Mouse (Mus musculus) spleen, postnatal 4 days (tissue): Measurements from ENCODE around the gene Chd9.

Experiments used
- DNase-seq, 2 experiments: peaks; one replicate each; pipeline ENCODE4 v3.0.0; 2022; ENCODE audit warnings: low spot score in 2 of 2

Gene Chd9

DNA sequence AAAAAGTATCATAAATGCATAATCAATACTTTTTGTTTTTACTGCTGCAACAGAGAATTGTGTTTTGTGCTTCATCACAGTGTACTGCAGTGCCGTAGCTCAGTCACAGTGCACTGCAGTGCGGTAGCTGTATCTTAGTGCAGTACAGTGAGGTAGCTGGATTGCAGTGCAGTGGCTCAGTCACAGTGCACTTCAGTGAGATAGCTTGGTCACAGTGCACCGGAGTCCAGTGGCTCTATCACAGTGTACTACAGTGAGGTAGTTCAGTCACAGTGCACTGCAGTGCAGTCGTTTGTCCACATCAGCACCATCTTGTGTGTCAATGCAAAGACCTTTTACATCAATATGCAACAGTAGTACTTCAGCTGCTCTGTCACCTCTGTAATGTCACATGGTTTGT, 140.2 kb downstream of the Chd9 start:
- no peak for DNase-seq

DNA sequence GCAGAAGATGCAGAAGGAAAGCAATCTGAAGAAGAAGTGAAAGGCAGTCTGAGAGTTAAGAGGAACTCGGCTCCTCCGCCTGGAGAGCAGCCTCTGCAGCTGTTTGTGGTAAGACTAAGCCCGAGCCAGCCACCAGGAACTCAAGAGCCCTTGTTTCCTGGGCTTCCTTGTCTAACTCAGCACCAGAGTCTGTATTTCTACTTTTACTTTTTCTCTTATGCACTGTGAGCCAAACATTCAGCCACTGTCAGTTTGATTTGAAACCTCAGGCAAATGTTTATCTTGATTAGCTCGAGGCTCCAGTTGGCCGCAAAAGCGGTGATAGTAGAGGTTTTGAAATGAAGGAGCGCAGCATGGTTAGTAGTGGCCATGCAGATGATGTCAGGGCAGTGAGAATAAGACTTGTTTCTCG, 148.8 kb downstream of the Chd9 start:
- DNase-seq, result peak in 1 of 2 experiments; percentile 33

GRCm38 (mm10) chr8:90978720-90979119, 150.6 kb downstream of the Chd9 start:
- DNase-seq, result no peak

GRCm38 (mm10) chr8:90979295-90979694, 151.1 kb downstream of the Chd9 start:
- no peak for DNase-seq

- no peak for DNase-seq
These were observed 153.9 kb downstream of the Chd9 start for GRCm38 (mm10) chr8:90982087-90982486.

GRCm38 (mm10) chr8:91019726-91020125, 191.6 kb downstream of the Chd9 start:
- DNase-seq, result peak; percentile 53 to 87

DNA sequence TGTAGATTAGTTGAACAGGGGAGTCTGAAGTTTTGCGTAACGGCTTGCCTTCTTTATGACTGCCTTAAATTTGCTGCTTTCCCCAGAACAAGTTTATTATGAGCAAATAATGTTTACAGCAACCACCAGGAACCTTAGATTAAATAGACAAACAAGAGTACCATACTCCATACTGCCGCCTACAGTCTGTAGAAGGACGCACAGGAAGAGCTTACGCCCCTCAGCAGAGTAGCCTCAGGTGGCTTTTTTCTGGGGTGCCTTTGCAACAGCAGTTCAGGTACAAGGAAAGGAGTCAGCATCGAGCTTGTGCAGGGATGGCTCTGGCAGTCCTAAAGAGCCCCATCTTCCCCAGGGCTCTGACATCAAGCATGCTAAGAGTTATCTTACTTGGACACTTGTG, 206.3 kb downstream of the Chd9 start:
- no peak for DNase-seq

DNA sequence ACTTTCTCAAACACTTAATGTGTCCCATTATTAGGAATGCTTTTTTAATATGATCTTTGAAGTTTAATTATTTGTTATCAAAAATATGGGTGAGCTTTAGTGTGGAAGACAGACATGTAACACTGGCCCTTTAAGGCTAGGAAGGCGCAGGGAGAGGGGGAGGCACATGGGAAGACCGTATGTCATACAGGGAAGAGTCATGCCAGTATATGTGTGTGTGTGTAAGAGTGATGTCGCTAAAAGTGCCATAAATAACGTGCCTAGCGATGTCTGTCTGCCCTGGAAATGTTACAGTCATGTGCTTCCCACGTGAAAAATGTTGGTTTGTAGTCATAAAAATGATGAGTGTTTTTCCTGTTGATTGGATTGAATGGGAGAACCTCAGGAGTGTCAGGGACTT, 208.8 kb downstream of the Chd9 start:
- DNase-seq, result no peak

GRCm38 (mm10) chr8:91038637-91039036, 210.5 kb downstream of the Chd9 start:
- no peak for DNase-seq

DNA sequence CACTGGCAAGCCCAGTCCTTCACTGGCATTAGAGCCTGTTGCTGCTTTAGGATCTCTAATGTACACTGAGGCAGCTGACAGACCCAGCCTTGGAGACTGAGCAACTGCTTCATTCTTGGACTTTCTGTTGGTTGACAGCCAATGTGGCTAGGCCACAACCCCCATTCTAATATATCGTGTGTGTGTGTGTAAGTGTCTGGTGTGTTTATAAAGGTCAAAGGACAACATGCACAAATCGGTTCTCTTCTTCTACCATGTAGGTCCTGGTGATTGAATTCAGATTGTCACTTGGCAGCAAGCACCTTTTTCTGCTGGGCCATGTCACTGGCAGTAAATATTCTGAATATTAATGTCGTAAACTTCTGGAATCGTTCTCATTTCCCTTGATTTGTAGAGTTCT, 218.2 kb downstream of the Chd9 start:
- no peak for DNase-seq

GRCm38 (mm10) chr8:91051037-91051436, 222.9 kb downstream of the Chd9 start:
- DNase-seq, result peak; percentile 50 to 72

- no peak for DNase-seq
These were observed 226.3 kb downstream of the Chd9 start for GRCm38 (mm10) chr8:91054418-91054817.

- DNase-seq, result no peak
These were observed 228.7 kb downstream of the Chd9 start for GRCm38 (mm10) chr8:91056848-91057247.

DNA sequence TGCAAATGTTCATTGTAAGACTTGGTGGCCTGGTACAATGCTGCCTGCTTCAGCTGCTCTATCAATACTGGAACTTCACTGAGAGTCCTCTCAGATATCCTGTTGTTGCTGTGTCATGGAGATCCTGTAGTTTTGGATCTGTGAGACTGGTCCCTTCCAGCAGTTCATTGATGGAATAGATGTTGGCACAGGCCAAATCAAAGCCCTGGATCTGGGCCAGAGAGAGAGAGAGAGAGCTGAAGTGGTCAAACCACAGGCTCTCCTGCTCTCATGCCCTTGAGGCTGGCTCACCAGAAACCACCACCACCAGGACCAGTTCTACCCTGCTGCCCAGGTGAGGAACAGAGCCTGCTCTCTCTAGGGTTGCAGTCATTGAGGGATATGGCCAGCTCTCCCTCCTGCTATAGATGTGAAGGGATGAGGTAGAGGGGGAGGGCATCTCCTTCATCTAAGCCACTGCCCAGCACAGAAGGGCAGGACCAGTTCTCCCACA, 231.0 kb downstream of the Chd9 start:
- DNase-seq, result no peak

DNA sequence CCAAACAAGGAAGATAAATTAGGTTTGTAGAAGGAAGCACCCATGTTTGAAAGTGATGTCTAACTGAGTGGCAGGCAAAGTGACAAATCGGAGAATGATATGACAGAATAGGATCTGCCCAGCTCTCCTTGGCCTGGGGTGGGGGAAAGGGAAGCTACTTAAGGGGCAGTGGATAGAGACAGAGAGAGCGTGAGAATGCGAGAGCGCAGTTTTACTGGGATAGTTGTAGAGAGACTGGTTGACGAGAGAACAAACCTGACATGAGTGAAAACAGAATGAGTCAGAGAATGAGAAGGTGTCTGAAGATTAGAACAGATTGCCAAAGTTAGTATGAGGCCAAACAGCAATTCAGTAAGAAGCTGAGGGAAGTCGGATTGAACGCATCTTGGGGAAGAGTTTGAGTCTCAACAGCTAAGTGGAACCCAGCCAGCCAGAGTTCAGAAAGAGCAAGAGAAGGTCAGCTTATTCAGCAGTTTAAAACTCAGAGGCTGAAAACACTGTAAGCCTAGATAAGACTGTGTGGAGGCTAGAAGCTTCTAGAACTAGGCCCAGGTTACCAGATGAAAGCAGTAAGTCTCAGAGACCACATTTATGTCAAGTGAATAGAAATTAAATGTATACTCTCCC, 231.8 kb downstream of the Chd9 start:
- no peak for DNase-seq

DNA sequence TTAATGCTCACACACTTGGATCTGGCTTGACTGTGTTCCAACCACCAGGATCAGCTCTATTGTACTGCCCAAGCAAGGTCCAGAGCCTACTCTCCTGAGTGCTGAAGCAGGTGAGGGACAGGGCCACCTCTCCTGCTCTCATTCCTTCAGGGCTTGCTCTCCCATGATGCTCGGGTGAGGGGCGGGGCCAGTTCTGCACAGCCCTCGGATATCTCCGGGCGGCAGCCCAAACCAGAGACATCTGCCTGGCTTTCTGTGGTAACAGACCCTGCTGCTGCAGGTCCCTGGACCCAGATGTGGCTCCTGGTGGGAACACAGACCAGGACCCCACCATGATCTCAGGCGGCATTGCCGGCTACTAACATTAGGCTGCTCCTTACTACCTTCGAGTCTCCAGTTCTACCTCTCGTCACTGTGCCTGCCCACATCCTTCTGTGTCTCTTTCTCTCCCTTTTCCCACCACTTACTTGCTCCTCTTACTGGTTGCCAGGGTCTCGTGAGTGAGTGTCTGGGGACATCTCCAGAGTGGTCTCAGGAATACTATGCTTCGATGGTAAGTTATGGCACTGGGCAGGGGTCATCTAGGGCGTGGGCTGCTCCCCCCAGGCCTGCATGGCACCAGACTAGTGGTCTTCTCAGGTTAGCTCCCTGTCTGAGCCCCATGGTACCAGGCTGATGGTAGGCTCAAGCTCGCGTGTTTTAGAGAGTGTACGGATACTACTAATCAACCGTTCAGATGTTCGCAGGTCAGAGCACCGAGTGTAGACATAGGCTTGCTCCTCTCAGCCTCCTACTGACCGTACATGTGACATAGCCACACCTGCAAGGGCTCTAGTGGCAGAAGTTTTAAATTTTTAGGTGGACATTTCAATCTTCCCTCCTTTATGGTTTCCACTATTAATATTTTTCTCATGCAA, 232.7 kb downstream of the Chd9 start:
- peak; percentile 23 to 66 for DNase-seq

DNA sequence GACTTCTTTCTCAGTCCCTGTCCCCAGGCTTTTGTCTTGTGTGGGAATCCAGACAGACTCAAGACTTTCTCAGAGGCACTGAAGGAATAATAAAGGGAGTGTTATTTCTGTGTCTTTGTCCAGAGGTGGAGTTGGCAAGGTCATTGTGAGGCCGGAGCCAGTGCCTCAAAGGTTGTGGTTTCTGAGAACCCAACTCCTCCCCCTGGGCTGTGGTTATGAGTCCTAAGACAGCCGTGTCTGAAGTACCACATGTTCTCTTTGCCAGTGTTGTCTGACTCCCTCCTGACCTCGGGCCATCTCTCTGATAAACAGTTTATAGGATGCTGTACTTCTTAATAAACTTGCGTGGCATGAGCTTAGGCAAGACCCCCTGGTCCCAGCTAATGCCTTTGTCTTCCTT, 237.0 kb downstream of the Chd9 start:
- DNase-seq, result no peak

DNA sequence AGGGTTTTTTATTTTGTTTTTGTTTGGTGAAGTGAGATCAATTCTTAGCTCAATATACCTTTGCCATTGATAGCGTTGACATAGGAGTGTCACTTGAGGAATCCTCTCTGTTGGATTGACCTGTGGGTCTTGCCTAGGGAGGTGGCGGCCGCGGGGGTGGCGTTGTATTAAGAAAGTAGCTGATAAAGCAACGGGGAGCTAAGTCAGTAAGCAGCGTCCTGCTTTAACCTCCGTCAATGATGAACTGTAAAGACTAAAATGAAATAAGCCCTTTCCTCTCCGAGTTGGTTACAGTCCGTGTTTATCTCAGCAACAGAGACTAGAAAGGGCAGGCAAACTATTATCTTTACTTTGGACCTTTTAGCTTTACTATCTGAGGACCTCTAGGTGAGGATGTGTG, 241.3 kb downstream of the Chd9 start:
- peak in 1 of 2 experiments; percentile 69 for DNase-seq

DNA sequence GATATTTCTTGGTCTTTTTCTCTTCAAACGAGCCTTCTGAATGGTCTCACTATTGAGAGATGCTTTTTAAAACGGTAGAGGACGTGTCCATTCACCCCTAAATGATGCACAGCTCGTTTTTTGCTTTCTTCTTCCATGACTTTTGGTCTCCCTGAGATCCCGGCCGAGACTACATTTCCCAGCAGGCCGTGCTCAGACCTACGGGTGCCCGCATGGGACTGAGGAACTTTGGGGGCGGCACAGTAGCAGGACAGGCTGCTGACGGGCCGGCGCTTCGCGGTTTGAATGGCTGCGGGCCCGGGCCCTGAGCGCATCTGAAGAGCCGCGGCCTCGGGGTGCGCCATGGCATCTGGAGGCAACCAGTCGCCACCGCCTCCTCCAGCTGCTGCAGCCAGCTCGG, 241.7 kb downstream of the Chd9 start, which contains the start of gene Rbl2:
TSS of gene Rbl2 (plus strand) at position 224 of the 400 bp plus-strand sequence.
- peak; percentile 89 to 93 for DNase-seq

DNA sequence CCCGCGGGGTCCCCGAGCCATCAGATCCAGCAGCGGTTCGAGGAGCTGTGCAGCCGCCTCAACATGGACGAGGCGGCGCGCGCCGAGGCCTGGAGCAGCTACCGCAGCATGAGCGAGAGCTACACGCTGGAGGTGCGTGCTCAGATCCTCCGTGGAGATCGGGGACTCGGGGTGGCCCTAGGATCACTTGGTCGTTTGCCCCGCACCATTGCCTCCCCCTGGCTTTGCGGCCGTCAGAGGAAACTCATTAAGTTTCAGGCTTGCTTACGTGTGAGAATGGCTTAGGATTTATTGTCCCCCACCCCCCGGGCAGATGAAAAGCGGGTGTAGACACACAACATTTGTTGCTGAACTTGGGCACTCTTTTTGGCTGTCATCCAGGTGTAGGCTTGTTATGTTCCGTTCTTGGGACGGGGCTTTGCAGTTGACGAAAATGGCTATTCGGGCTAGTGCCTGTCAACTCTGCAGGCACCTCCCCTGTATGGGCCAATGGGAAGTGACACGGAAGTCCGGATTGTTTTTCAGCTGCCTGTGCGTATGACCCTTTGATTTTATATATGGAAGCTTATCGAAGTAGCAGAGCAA, 242.2 kb downstream of the Chd9 start:
- peak; percentile 71 to 83 for DNase-seq

- DNase-seq, result no peak
These were observed 249.1 kb downstream of the Chd9 start for GRCm38 (mm10) chr8:91077077-91077867.

GRCm38 (mm10) chr8:91079678-91080077, 251.5 kb downstream of the Chd9 start:
- no peak for DNase-seq
